Mouse (Mus musculus) T-cell, adult 2 months (primary cell): ENCODE results near the gene Agr2.

ENCODE experiments used
- DNase-seq: peaks from one replicate; pipeline ENCODE4 v3.0.0; 2022; ENCODE audit warnings: low spot score

Agr2 gene

DNA sequence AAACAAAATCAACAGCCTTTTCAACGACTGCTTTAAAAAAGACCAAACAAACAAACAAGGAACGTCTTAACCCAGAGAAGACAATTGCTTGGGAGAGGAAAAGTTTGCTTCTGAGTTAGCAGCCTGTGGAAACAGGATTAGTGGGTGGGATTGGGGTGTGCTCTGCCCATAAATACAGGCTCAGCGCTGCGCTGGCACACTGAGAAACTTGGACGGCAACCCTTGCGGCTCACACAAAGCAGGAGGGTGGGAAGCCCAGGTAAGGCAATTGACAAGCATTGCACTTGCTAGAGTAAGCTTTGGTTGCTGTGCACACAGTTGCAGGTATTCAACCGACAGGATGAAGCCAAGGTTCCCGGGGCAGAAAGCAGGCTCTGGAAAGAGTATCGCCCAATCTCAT, at the start of gene Agr2:
Gene Agr2 (plus strand): TSS at position 197 of the 400 bp plus-strand sequence.
- DNase-seq: no peak

DNA sequence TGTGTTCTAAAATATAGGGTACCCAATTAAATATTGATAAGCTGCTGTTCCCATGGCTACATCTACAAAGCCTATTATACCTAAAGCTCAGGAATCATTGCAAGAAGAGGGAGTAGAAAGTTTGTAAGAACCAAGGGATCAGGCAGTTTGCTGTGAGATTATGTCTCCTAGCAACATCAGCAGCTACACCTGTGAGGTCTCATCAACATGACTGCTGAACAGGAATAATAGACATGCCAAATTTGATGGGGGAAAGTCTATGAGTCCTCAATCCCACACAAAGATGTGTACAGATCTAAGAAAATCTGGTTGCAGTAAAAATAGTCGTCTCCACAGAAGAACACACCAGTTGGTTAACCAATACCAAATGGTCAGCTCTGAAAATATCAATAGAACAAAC, 41.0 kb upstream of the Agr2 start:
- no peak for DNase-seq

- DNase-seq: peak; percentile 13
Observed at GRCm38 (mm10) chr12:35957235-35957634, 35.5 kb upstream of the Agr2 start.

DNA sequence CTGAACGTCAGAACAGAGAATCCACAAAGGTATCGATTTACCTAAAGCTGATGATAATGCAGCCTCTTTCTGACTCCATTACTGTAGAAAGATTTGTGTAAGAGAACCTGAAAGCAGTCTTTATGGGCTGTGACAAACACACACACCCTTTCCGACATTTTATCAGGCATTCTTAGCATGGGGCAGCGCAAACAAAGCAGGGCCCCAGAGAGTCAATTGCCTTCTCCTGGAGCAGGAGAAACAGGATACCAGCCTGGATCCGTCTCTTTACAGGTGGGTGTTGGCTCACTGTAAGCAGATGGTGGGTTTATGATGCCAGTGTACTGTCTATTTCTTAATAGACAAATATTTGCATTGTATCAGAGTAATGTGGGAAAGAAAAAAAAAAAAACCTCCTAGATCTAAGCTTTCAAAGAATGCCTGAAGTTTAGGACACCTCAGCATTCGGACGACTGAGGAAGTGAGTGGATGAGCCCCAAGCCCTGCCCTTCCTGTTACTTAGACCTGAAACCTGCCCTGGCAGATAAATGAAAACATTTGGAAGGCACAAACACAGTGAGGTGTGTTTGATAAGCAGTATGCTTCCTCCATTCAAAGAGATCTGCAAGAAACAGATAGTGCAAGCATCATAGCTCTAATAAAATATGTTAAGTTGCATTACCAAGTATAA, 26.5 kb upstream of the Agr2 start:
- peak; percentile 4 for DNase-seq

DNA sequence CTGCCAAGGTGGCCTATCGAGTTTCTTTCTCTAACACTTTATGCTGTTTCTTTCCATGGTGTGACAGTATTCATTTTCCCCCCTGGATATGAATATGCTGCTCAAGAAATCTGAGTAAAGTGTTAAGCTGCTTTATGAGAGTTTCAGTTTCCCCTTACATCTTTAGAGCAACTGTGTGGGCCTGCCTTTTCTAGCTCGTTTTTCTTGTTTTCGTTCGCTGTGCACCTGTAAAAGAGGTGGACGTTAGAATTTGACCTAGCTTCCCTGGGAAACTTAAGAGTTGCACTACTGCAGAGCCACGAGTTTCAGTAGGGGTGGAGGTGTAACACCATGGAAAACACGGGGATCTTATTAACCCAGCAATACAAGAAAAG, 26.0 kb upstream of the Agr2 start:
- no peak for DNase-seq

DNA sequence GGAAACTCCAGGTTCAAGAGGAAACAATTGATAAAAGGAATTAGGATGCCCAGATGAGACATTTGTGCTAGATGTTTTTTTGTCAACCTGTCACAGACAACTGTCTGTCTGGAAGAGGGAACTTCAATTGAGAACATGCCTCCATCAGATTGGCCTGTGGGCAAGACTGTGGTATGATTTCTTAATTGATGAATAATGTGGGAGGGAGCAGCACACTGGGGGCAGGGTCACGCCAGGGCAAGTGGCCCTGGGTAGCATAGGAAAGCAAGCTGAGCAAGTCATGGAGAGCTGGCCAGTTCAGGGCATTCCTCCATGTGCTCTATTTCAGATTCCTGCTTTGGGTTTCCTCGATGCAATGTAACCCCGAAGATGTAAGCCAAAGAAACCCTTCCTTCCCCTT, 16.8 kb upstream of the Agr2 start:
- no peak for DNase-seq

DNA sequence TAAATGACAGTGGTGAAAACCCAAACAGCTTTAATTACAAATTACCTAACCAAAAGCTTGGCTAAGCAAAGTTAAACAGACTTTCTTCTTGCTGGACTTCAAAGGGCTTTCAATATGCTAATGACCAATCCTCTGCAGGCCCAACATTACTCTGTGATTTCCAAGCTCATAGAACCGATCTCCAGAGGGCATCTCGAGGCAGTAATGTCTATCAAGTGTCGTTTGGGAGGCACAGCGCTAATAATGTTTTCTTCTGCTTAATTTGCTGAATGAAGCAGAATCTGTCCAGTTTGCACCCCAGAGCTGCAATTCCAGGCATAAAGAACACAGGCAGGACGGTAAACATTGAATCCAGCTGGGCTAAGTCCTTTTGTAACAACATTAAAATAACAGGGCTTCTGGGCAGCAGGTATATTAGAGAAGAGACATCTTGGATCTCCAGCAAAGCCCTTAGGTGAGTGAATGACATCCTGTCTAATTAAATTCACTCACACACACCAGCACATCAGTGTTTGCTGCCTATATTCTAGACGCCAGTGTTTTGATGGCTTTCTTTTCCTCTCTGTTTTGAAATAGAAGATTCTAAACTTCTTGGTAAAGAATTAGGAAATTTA, 15.0 kb upstream of the Agr2 start:
- DNase-seq: no peak

DNA sequence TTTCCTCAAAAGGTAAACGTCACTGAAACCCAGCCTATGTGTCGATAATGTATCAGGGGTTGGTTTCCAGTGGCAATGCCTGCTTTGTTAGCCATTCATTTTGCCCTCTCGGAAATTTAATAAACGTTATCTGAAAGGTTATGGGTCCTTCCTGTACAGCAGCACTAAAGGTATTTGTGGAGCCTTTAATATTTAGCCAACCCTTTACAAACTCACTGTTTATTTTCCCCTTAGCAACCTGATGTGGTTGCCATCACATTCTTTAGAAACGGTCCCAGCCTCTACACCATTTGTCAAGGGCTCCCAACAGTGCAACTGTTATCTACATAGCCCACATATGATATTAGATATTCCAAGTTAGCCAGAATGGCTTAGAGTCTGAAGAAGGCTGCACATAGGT, 13.1 kb upstream of the Agr2 start:
- DNase-seq: no peak

DNA sequence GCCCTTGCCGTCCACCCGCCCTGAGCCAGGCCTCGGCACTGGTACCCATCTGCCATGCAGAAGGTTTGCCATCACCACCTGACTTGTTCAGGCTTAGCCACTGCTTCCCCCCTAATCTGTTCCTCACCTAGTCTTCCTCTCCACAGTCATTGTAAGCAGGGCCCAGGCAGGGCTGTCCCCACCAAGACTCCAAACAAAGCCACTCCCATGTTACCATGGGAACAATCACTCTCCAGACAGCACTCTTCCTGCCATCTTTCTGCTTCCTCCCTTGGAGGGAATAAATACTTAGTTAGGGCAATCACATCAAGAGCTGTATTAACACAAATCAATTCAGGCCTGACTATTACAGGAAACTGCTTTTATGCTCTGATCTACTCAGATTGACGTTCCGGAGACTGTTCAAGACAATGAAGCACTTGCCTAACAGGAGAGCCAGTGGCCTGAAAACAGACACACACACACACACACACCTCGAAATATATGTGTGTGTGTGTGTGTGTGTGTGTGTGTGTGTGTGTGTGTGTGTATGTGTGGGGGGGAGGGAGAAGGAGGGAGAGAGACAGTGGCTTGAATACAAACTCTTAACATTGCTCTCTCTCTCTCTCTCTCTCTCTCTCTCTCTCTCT, 10.9 kb upstream of the Agr2 start:
- peak; percentile 16 for DNase-seq

- DNase-seq: peak; percentile 22
Observed at GRCm38 (mm10) chr12:35983472-35983871, 9.2 kb upstream of the Agr2 start.

DNA sequence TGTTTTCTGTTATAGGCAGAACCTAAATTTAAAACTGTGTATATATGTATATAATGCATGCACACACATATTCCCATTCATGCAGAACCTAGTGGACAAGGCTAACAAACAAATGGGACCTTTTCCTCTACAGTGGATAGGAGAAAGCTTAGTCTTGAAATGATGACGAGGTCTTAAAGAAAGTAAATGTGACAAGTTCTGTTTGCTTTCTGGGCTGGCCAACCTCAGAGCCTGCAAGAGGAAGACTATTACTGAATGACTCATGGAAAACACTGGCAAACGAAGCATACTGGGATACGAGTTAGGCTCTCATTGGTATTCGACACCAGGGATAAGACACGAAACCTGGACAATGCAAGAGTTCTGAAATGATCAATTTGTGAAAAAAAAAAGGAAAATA, 8.0 kb upstream of the Agr2 start:
- DNase-seq: no peak

DNA sequence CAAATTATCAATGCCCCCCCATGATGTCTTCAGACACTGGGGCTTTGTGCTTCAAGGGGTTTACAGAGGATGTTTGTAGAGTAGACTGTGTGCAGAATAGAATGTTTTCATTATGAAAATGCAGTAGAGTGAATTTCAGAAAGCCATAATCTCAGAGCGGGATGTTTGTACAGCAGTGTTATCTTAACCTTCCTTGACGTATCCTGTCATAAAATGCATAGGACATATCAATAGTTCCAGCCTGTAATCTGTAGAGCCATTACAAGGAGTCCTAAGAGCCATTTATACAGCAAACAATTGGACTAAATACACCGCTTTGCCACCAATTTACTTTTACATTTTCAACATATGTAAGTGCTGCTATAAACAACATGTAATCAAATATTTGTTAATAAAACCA, 876 bp downstream of the Agr2 start:
- no peak for DNase-seq

DNA sequence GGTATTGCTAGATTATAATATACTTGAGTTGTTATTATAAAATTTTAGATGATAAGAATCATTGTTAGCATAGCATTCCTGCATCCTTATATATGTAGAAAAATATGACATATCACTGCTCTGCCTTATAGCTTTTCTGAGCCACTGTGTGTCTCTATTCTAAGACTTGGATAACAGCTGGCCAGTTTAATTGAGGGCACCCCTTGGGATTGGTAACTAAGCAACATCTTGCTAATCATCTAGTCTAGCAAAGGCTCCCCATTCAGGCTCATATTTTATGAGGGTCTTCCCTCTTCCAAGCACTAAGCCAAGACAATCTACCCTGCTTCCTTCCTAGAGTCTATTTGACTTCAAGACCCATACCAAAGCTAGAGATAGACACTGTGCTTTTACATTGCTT, 1.4 kb downstream of the Agr2 start:
- DNase-seq: no peak

DNA sequence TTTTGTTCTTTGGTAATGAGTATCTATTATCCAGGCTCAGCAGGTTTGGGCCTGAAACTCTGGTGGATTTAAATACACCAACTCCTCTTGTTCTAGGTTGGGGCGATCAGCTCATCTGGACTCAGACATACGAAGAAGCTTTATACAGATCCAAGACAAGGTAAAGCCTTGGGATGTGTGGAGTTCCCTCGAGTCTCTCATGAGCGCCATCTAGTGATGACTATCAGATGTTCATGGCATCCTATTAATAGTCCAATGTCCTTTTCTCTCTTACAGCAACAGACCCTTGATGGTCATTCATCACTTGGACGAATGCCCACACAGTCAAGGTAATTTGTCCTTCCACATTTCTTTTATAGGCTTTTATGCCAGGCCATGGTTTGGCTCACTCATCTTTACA, 3.1 kb downstream of the Agr2 start:
- DNase-seq: peak; percentile 19

- DNase-seq: no peak
Observed at GRCm38 (mm10) chr12:36004714-36005113, 12.0 kb downstream of the Agr2 start.

- no peak for DNase-seq
Observed at GRCm38 (mm10) chr12:36007581-36007980, 14.9 kb downstream of the Agr2 start.

- DNase-seq: no peak
Observed at GRCm38 (mm10) chr12:36008364-36009047, 15.8 kb downstream of the Agr2 start.

DNA sequence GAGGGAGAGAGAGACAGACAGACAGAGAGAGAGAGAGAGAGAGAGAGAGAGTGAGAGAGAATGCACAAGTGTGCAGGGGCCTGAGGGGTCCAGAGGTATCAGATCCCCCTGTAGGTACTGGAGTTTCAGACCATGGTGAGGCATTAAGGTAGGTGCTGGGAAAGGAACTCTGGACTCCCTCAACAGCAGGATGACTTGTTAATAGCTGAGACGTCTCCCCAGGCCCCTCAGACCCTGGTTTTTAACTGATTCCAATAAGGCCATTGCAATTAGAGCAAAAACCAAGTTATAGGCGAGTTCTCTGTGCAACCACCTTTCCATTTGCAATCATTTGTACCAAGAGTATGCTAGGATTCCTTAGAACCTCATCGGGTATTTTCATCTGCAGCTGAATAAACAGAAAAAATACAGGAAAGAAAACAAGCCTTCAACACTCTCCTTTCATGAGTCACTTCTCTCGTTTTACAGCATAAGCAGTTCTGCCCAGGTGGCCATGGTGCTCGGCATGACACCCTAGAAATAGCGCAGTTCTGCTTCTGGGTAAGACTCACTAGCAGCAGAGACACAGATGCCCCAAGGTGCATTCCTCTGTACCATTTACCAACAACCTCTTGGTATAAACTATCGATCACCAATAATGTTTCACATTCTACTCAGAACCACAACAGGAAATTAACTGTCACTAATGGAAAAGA, 20.7 kb downstream of the Agr2 start:
- no peak for DNase-seq

DNA sequence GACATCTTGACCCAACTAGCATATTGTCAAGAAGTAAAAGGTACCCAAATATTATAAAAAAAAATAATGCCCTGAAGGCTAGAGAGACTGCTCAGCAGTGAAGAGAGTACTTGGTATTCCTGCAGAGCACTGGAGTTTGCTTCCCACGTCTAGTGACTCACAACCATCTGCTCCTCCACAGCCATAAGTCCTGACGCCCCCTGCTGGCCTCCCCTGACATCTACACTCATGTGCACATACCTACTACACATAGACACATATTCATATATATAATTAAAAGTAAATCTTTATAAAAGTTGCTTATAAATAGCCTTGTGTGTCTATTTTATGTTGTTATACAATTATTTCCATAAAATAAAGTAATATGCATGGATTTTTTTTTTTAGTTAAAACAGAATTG, 25.1 kb downstream of the Agr2 start:
- DNase-seq: peak; percentile 27

- DNase-seq: peak; percentile 79
Observed at GRCm38 (mm10) chr12:36019572-36019971, 26.9 kb downstream of the Agr2 start.

DNA sequence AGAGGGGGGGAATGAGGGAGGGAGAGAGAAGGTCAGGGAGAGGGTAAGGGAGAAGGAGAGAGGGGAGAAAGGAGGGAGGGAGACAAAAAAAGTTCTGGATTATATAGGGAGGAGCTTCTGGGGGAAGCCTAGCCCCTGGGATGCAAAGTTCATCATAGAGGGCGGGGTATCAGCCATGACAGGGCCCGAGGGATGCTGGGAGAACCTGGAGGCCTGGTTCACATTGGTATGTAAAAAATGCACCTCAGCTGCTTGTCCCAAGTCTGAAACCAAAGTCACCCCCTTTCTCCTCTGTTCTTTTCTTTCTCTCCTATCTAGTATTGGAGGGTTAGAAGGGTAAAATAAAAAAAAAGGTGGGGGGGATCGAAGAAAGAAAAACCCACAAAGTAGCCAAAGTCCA, 27.4 kb downstream of the Agr2 start:
- no peak for DNase-seq

GRCm38 (mm10) chr12:36020710-36021109, 28.0 kb downstream of the Agr2 start:
- no peak for DNase-seq

DNA sequence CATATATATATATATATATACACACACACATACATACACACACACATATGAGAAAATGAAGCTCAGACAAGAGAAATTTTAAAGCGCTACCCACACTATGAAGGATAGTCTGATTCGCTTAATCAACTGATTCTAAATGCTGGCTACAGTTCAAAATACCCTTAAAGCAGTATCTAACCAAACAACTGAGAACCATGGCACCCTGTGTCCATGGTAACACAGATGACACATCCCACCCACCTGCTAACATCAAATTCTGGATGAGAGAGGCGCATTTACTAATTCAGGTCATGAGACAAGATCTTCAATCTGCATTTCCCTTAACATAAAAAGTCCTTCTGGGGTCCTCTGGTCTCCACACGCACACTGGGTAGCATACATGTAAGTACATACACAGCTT, 33.4 kb downstream of the Agr2 start:
- DNase-seq: no peak
